Mouse (Mus musculus) forebrain, postnatal 0 days (tissue): Measurements from ENCODE around the gene Triobp. TPM values are rescaled to one million over a fixed set of nuclear protein-coding genes. Genes with fewer than 3 reads are reported as not detected.
A peak's percentile ranks its signal among the peaks of the same experiment; 100 is the strongest.
"Not testable (repeated sequence)": the region's sequence is repeated elsewhere in the genome, so short reads cannot be mapped to it uniquely, and the experiment has no call there.

Source experiments
- ATAC-seq: fragments of 200-750 bp; cut with Nextera tagmentation; 2 replicates; pipeline ENCODE4 v1.8.0; 2017; ENCODE audit warnings: mild to moderate bottlenecking, moderate library complexity
- DNase-seq: peaks from one replicate; pipeline ENCODE4 v3.0.0-alpha.2; 2015
- H3K27ac ChIP-seq: fragments of 300-500 bp; sonication (generic); 2 replicates; pipeline ENCODE4 v1.5.1; 2014; ENCODE audit warnings: low read depth, mild to moderate bottlenecking, antibody characterized with exemption, low read length, moderate library complexity, mixed read lengths
- H3K27me3 ChIP-seq: fragments of 300-500 bp; sonication (generic); 2 replicates; pipeline ENCODE4 v1.6.1; 2014; ENCODE audit warnings: mild to moderate bottlenecking, low read length, mixed read lengths; ENCODE audit not compliant: insufficient read depth
- H3K36me3 ChIP-seq: fragments of 300-500 bp; sonication (generic); 2 replicates; pipeline ENCODE4 v1.6.1; 2014; ENCODE audit warnings: mild to moderate bottlenecking, moderate library complexity; ENCODE audit not compliant: insufficient read depth
- H3K4me1 ChIP-seq: fragments of 300-500 bp; sonication (generic); 2 replicates; pipeline ENCODE4 v1.6.1; 2014; ENCODE audit warnings: antibody characterized with exemption; ENCODE audit not compliant: insufficient read depth
- H3K4me2 ChIP-seq: fragments of 300-500 bp; sonication (generic); 2 replicates; pipeline ENCODE4 v1.6.1; 2014; ENCODE audit warnings: low read depth, mild to moderate bottlenecking, moderate library complexity
- H3K4me3 ChIP-seq: fragments of 300-500 bp; sonication (generic); 2 replicates; pipeline ENCODE4 v1.5.1; 2014; ENCODE audit warnings: low read depth, low read length, mixed read lengths
- H3K9ac ChIP-seq: fragments of 300-500 bp; sonication (generic); 2 replicates; pipeline ENCODE4 v1.6.1; 2014; ENCODE audit warnings: mild to moderate bottlenecking
- H3K9me3 ChIP-seq: fragments of 300-500 bp; sonication (generic); 2 replicates; pipeline ENCODE4 v1.6.1; 2016; ENCODE audit warnings: low read length
- CTCF ChIP-seq: sonication (generic); IDR thresholded peaks from 2 replicates; pipeline ENCODE4 v1.5.1; 2016; ENCODE audit warnings: antibody characterized with exemption, control low read depth, low read depth
- WGBS: fragments of 180-500 bp; shearing (Covaris S2); extraction: QIAGEN DNeasy Blood & Tissue Kit; methylation state at CpG from one replicate; pipeline ENCODE4 v1.1.7; 2014; 5-methylcytosine and 5-hydroxymethylcytosine counted together
- polyA plus RNA-seq: library from polyadenylated mRNA; unstranded; fragments of >200 nt; fragmentation: Nextera tagmentation; extraction: Ambion mirVana; gene quantifications from 2 replicates; pipeline ENCODE4 v1.2.1, GENCODE M21; 2015
- total RNA-seq: library from RNA; depleted of rRNA; stranded (reverse); fragments of >200 nt; gene quantifications from 2 replicates; pipeline ENCODE4 v1.2.3, GENCODE M21; 2014

Triobp gene
- total and polyA plus RNA-seq, 2 experiments from 2014 or later = 30.5 to 36.7 TPM

- Histone ChIP-seq H3K4me3 (peak overlapping the region; percentile 63), H3K4me1 (peaks cover 32% of the 10 kb centered on the region), H3K27ac (peak overlapping the region; percentile 90), H3K9me3 (no peaks in the 10 kb centered on the region), H3K27me3 (no peaks in the 10 kb centered on the region), H3K9ac (peak overlapping the region; percentile 94), H3K36me3 (no peaks in the 10 kb centered on the region), H3K4me2 (peak overlapping the region; percentile 98)
- no peak for DNase-seq
- no peak for TF ChIP-seq CTCF
- WGBS = 27% methylated on average over 16 of the region's 16 CpGs
- no peak for ATAC-seq
Observed at GRCm38 (mm10) chr15:79028823-79029484, 81.4 kb downstream of the Triobp start.

- peak overlapping the region; percentile 98 for H3K4me2 ChIP-seq
- peak overlapping the region; percentile 63 for H3K4me3 ChIP-seq
- H3K9me3 ChIP-seq = no peaks in the 10 kb centered on the region
- H3K27me3 ChIP-seq = no peaks in the 10 kb centered on the region
- H3K27ac ChIP-seq = no peak overlapping the region
- DNase-seq (no peak), ATAC-seq (no peak)
- WGBS = 5% methylated on average over 11 of the region's 11 CpGs
- H3K36me3 ChIP-seq = no peaks in the 10 kb centered on the region
- peak overlapping the region; percentile 94 for H3K9ac ChIP-seq
- TF ChIP-seq CTCF = no peak
- peaks cover 32% of the 10 kb centered on the region for H3K4me1 ChIP-seq
Observed at GRCm38 (mm10) chr15:79029519-79030241, 82.2 kb downstream of the Triobp start.

DNA sequence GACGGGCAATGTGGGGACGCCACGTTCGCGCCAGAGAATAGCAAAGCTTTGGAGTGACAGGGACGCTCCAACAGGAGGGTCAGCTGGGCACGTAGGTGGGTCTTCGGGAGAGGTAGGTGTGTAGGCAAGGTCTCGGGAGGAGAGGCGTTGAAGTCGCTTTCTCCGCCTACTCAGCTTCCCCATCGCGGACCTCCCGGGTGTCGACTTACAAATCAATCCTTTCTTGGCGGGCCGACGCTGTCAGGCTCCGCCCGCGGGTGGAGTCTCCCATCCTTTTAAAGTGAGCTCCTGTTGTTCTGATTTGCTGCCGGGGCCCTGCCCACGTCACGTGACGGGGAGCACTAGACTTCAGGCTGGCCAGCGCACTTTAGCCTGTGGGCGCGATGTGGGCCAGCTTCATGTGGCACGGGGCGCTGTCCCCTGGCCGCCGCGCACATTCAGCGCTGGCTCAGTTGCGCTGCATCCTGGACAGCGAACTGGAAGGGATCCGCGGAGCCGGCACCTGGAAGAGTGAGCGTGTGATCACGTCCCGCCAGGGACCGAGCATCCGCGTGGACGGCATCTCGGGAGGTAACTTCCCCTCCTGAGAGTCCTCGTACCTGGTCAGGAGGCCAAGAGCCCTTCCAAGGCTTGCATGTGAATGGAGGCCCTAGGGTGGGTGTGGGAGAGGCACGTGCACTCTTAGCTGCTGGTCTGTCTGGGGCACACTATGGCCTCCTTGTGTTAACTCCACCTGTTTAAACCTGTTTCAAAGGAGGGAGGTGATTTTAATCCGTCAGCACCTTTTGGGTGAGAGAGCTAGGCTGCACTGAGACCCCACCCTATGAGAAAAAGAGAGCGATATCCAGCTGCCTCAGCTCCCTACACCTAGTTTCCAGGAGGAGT, 83.3 kb downstream of the Triobp start:
- no peak for TF ChIP-seq CTCF
- H3K36me3 ChIP-seq = 0 out of 2 replicates have a peak, but pooled peaks cover 4% of the 10 kb centered on the region
- peak; percentile 79 for ATAC-seq

DNA sequence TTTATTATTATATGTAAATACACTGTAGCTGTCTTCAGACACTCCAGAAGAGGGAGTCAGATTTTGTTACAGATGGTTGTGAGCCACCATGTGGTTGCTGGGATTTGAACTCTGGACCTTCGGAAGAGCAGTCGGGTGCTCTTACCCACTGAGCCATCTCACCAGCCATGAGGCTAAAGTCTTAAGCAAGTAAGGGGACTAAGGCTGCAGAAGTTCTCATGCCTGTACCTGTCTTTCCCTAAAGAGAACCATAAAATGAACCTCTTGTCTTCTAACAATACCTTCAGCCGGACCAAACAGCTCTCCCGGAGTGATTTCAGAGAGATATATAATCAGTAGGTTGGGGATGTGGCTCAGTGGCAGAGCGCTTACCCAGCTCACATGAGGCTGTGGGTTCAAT, 84.4 kb downstream of the Triobp start:
- 89% methylated on average over 5 of the region's 5 CpGs for WGBS
- DNase-seq, H3K27ac ChIP-seq, ATAC-seq, H3K36me3 ChIP-seq, H3K4me3 ChIP-seq, H3K9me3 ChIP-seq, H3K27me3 ChIP-seq, H3K9ac ChIP-seq: not testable (repeated sequence)
- H3K4me1 ChIP-seq = peaks cover 23% of the 10 kb centered on the region
- H3K4me2 ChIP-seq = peak overlapping the region; percentile 98; the same call in 1 of the 2 replicates

More for the DNA sequence above, 83.3 kb downstream of the Triobp start:
- peak overlapping the region; percentile 63 for H3K4me3 ChIP-seq
- H3K9me3 ChIP-seq = no peaks in the 10 kb centered on the region
- peak overlapping the region; percentile 45; the same call in 1 of the 2 replicates for H3K27ac ChIP-seq
- H3K27me3 ChIP-seq = no peaks in the 10 kb centered on the region
- peak overlapping the region; percentile 94 for H3K9ac ChIP-seq
- peaks cover 28% of the 10 kb centered on the region for H3K4me1 ChIP-seq
- peak; percentile 90 for DNase-seq
- peak overlapping the region; percentile 98 for H3K4me2 ChIP-seq
- 2% methylated on average over 52 of the region's 52 CpGs for WGBS

- H3K9me3 ChIP-seq = no peaks in the 10 kb centered on the region
- no peak overlapping the region for H3K4me3 ChIP-seq
- TF ChIP-seq CTCF = peak; percentile 82
- H3K27ac ChIP-seq = no peak overlapping the region
- no peak overlapping the region for H3K4me2 ChIP-seq
- no peak for ATAC-seq
- peaks cover 18% of the 10 kb centered on the region for H3K27me3 ChIP-seq
- H3K4me1 ChIP-seq = peaks cover 3% of the 10 kb centered on the region; the same call in 1 of the 2 replicates
- 16% methylated on average over 14 of the region's 14 CpGs for WGBS
- DNase-seq = peak; percentile 70
- H3K9ac ChIP-seq = no peak overlapping the region
- 0 out of 2 replicates have a peak, but pooled peaks cover 4% of the 10 kb centered on the region for H3K36me3 ChIP-seq
Observed at GRCm38 (mm10) chr15:79037913-79038328, 90.4 kb downstream of the Triobp start.

- Histone ChIP-seq H3K4me2 (no peak overlapping the region), H3K36me3 (0 out of 2 replicates have a peak, but pooled peaks cover 4% of the 10 kb centered on the region), H3K9me3 (no peaks in the 10 kb centered on the region), H3K27ac (no peak overlapping the region), H3K4me1 (peaks cover 6% of the 10 kb centered on the region; the same call in 1 of the 2 replicates), H3K9ac (no peak overlapping the region), H3K27me3 (peaks cover 18% of the 10 kb centered on the region), H3K4me3 (no peak overlapping the region)
- TF ChIP-seq CTCF = no peak
- 70% methylated on average over 10 of the region's 10 CpGs for WGBS
- DNase-seq (no peak), ATAC-seq (no peak)
Observed at GRCm38 (mm10) chr15:79038331-79038730, 90.8 kb downstream of the Triobp start.
